Mouse (Mus musculus) mouse embryonic stem cell (cell line): ENCODE measurements around the gene Zmiz1.

Source experiments
- in situ Hi-C, 2 experiments: fragments of 300-500 bp; cut with MboI; formaldehyde crosslinking; loops; 1 replicate in 1 of 2; 3 replicates in 1 of 2; pipeline ENCODE4 v1.14.3; 2019 to 2020; ENCODE audit warnings: low sequenced_read_pairs in 2 of 2, low pct_unique_long_range_greater_than_20kb in 1 of 2, mixed read lengths in 1 of 2; ENCODE audit not compliant: unreplicated experiment in 1 of 2

Zmiz1 gene

DNA sequence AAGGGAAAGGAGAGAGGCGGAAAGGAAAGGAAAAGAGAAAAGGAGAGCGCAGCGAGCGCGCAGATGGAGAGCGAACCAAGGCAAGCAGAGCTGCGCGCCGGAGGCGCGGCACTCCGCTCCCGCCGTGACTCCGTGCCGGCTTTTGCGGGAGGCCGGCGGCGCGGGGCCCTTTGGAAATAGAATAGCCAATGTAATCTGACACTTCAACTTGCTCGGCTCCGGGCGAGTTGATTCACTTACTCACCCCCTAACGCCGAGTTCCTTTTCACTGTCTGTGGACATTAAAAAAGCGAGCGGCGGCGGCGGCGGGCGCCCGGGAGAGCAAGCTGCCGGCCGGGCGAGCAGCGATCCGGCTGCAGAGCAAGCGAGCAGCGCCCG is at the start of gene Zmiz1:
TSS of gene Zmiz1 (plus strand) at position 170 of the 378 bp plus-strand sequence.
- in situ Hi-C loops: no loop called here

DNA sequence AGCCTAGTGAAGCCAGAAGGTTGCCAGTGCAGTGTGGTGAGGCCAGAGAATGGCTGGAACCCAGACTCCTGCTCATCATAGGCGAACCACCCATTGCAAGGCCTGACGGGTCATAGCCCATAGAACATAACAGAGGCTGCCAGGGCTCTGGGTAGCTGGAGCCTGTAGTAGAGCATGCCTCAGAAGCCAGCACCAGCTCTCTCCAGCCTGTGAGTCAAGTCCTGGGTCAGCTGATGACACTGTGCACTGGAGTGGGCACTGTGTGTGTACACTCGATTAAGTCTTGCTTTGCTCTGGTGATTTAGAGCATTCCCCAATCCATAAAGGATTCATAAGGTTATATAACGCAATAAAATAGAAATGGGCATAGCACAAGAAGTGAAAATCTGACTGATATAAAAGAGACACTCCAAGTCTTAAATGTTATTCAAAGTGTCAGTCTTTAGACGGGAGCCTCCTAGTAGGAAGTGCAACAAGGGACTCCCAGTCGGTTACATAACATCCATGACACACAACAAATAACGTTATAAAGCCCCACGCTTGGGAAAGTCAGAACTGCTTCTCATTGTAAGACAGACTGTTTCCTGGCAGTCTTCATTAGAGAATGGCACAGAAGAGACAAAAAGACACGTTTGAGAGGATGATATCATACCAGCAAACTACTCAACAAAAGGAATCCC is 47.0 kb upstream of the Zmiz1 start:
- in situ Hi-C loops: no loop called here

- in situ Hi-C loops: no loop called here
Observed at GRCm38 (mm10) chr14:25412811-25413210, 46.2 kb upstream of the Zmiz1 start.

GRCm38 (mm10) chr14:25413510-25413909 is 45.5 kb upstream of the Zmiz1 start:
- in situ Hi-C loops: no loop called here

DNA sequence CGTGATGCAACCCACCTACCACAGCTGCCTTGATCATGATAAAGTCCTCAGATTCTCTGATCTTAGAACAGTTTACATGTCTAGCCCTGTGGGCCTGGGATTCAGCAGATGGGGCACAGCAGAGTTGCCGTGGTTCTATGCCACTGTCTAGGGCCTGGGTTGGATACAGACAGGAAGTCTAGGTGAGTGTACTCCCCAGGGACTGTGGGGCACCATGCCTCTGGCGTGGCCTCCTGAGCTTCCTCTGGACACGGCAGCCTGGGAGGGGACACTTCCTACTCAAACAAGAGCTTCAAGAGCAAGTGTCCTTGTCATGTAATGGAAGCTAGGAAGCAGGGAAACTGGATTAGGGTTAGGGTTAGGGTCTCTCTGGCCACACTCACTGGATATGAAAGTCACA is 44.9 kb upstream of the Zmiz1 start:
- in situ Hi-C loops: no loop called here

- in situ Hi-C loops: no loop called here
Observed at GRCm38 (mm10) chr14:25420001-25420690, 38.8 kb upstream of the Zmiz1 start.

- in situ Hi-C loops: no loop called here
Observed at GRCm38 (mm10) chr14:25420987-25421386, 38.0 kb upstream of the Zmiz1 start.

DNA sequence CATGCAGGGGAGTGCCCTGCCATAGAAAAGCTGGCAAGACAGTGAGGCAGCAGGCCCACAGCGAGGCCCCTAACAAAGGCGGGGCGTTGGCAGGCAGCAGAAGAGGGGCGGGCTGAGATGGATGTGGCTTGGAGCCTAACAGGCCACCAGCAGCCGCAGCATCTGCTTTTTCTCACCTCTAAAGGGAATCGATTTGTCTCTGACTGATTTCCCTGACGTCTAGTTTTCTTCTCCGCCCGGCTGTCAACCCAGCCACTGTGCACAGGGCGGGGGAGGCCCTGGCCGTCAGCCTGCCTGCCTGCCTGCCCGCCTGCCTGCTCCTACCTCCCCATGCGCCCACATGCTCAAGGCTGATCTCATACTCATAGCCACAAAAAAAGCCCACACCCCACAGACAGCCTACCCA is 37.4 kb upstream of the Zmiz1 start:
- in situ Hi-C loops: no loop called here

GRCm38 (mm10) chr14:25422946-25423345 is 36.0 kb upstream of the Zmiz1 start:
- in situ Hi-C loops: no loop called here

DNA sequence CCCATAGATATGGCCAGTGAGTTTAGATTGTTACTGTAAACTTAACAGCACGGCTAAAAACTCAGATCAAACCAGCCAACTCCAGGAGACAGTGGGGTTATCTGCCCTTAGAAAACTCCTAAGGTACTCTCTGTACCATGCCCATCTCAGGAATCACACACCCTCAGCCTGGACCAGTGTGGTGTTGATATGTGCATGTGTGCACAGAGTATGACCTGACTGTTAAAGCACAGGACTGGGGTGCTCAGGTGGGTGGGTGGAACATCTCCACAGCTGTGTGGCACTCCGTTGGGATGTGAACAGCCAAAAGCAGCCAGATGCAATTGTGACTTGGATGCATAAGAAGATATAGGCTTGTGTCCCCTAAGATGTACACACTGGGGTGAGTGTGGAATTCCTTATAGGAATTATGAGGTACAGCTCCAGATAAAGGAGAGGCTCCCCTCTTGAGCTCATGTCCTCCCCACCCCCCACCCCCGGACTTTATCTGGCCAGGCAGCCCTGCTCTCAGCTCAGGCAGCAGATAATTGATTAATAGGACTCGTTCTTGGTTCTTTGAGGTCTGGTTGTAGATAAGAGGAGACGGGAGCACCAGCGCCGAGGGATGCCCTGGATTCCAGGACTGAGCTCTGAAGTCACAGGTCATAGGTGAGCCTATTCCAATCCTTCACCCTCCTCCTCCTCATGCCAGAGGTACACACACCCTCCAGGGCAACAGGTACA is 35.1 kb upstream of the Zmiz1 start:
- in situ Hi-C loops: no loop called here

DNA sequence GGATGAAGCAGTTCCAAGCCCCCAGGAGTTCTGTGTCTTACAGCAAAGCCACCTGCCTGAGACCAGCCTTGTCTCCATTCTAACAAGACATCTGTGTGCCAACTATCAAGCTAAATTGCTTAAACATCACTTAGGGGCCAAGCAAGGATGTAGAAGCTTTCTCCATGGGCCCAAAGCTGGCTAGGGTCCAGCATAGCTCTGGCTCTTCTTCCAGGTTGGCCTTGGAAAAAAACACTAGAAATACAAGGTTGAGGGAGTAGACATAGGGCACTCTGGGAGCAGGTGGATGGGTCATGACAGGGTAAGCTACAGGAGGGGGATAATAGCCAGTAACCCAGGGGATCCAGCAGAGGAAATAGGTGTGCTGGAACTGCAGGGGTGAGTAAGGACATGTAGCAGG is 20.7 kb upstream of the Zmiz1 start:
- in situ Hi-C loops: no loop called here

DNA sequence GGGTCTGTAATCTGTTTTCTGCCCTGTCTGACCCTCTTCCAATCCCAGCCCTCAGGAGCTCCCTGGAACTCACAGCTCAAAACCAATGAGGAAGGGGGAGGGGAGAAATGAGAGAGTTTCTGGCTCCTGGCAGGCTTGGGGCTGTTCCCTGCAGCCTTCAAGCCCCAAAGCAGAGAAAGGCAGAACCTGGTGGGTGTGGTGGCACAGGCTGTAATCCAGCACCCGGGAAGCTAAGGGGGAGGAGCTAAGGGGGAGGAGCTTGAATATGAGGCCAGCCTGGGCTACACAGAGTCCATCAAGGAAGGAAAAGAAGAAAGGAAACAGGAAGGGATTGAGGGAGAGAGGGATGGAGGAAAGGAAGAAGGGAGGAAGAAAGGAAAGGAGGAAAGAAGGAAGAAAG is 18.9 kb upstream of the Zmiz1 start:
- in situ Hi-C loops: no loop called here

GRCm38 (mm10) chr14:25440777-25441176 is 18.2 kb upstream of the Zmiz1 start:
- in situ Hi-C loops: no loop called here

DNA sequence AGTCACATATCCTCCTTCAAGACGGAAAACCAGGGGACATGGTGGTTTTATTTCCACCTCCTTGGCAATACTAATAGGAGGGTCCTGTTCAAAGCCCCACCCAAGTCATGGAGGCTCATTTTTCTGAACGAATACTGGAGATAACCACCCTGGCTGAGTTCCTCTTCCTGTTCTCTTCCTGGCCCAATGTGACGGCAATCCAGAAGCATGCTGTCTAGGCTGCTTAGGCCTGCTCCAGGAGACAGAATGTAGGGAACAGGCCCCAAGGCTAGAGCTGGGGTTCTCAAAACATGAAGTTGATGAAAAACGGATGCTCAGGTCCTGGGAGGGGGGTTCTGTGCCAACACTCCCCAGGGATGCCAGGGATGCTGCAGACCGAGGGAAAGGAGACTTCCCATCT is 17.5 kb upstream of the Zmiz1 start:
- in situ Hi-C loops: no loop called here

- in situ Hi-C loops: no loop called here
Observed at GRCm38 (mm10) chr14:25442676-25443075, 16.3 kb upstream of the Zmiz1 start.

- in situ Hi-C loops: no loop called here
Observed at GRCm38 (mm10) chr14:25447136-25447775, 11.7 kb upstream of the Zmiz1 start.

- in situ Hi-C loops: no loop called here
Observed at GRCm38 (mm10) chr14:25448471-25448870, 10.5 kb upstream of the Zmiz1 start.

- in situ Hi-C loops: no loop called here
Observed at GRCm38 (mm10) chr14:25451099-25451667, 7.8 kb upstream of the Zmiz1 start.
